Mouse (Mus musculus) cortical plate, adult 2 months (tissue): ENCODE measurements around the gene Itgax.

Source experiments
- CTCF ChIP-seq: fragments of 200-500 bp; IDR thresholded peaks from 2 replicates; pipeline ENCODE4 v1.5.1; 2011; ENCODE audit warnings: mild to moderate bottlenecking, control low read depth, low read length; ENCODE audit not compliant: insufficient read depth; ENCODE audit errors: extremely low read depth
- POLR2A ChIP-seq: fragments of 200-500 bp; IDR thresholded peaks from 2 replicates; pipeline ENCODE4 v1.6.1; 2011; ENCODE audit warnings: mild to moderate bottlenecking, low read length, control low read depth; ENCODE audit not compliant: insufficient read depth; ENCODE audit errors: extremely low read depth

DNA sequence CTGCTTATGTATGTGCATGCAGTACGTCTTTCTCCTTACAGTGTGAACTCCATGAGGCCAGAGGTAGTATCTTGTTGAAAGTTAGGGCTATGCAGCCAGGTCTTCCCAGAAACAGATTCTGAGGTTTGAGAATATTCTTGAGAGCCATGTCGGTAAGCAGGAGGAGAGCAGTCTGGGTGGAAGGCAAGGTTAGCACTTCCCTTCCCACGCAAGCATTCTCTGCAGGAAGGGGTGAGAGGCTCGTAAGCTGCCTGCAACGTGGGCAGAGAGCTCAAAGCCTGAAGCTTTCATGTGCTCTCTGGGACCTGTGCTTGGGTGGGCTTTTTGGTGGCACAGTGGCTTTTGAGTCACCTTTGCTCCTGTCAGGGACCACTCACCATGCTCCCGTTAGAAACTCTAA is 51.2 kb downstream of the Itgax start:
- TF ChIP-seq CTCF (no peak), POLR2A (no peak)
